Mouse (Mus musculus) lung, embryonic 14.5 days (tissue): Measurements from ENCODE around the gene Znfx1. TPM values are rescaled to one million over a fixed set of nuclear protein-coding genes. Genes with fewer than 3 reads are reported as not detected.

Experiments
- ATAC-seq: fragments of 200-750 bp; cut with Nextera tagmentation; 2 replicates; pipeline ENCODE4 v1.8.0; 2017; ENCODE audit warnings: mild to moderate bottlenecking, moderate TSS enrichment, moderate library complexity; ENCODE audit not compliant: insufficient read depth
- DNase-seq: peaks from one replicate; pipeline ENCODE4 v3.0.0-alpha.2; 2015
- H3K27ac ChIP-seq: fragments of 300-500 bp; sonication (generic); 2 replicates; pipeline ENCODE4 v1.5.1; 2014; ENCODE audit warnings: low read depth, mild to moderate bottlenecking, moderate library complexity
- H3K27me3 ChIP-seq: fragments of 300-500 bp; sonication (generic); 2 replicates; pipeline ENCODE4 v1.6.1; 2014; ENCODE audit warnings: low read length, control low read depth; ENCODE audit not compliant: insufficient read depth
- H3K36me3 ChIP-seq: fragments of 300-500 bp; sonication (generic); 2 replicates; pipeline ENCODE4 v1.6.1; 2014; ENCODE audit warnings: control low read depth; ENCODE audit not compliant: insufficient read depth
- H3K4me1 ChIP-seq: fragments of 300-500 bp; sonication (generic); 2 replicates; pipeline ENCODE4 v1.6.1; 2014; ENCODE audit warnings: antibody characterized with exemption, control low read depth; ENCODE audit not compliant: insufficient read depth
- H3K4me2 ChIP-seq: fragments of 300-500 bp; sonication (generic); 2 replicates; pipeline ENCODE4 v1.6.1; 2014; ENCODE audit warnings: mild to moderate bottlenecking
- H3K4me3 ChIP-seq: fragments of 300-500 bp; sonication (generic); 2 replicates; pipeline ENCODE4 v1.5.1; 2014; ENCODE audit warnings: low read depth, low read length
- H3K9ac ChIP-seq: fragments of 300-500 bp; sonication (generic); 2 replicates; pipeline ENCODE4 v1.6.1; 2014
- H3K9me3 ChIP-seq: fragments of 300-500 bp; sonication (generic); 2 replicates; pipeline ENCODE4 v1.6.1; 2016; ENCODE audit warnings: low read depth, low read length, control low read depth
- CTCF ChIP-seq: IDR thresholded peaks from 2 replicates; pipeline ENCODE4 v1.5.1; 2016; ENCODE audit warnings: antibody characterized with exemption, low read depth
- WGBS: fragments of 180-500 bp; shearing (Covaris S2); extraction: QIAGEN DNeasy Blood & Tissue Kit; methylation state at CpG from one replicate; pipeline ENCODE4 v1.1.7; 2014; 5-methylcytosine and 5-hydroxymethylcytosine counted together
- polyA plus RNA-seq: library from polyadenylated mRNA; unstranded; fragments of >200 nt; fragmentation: Nextera tagmentation; extraction: Ambion mirVana; gene quantifications from 2 replicates; pipeline ENCODE4 v1.2.1, GENCODE M21; 2014

The Znfx1 gene
- polyA plus RNA-seq, 1 experiment from 2014 or later = 7.0 TPM

DNA sequence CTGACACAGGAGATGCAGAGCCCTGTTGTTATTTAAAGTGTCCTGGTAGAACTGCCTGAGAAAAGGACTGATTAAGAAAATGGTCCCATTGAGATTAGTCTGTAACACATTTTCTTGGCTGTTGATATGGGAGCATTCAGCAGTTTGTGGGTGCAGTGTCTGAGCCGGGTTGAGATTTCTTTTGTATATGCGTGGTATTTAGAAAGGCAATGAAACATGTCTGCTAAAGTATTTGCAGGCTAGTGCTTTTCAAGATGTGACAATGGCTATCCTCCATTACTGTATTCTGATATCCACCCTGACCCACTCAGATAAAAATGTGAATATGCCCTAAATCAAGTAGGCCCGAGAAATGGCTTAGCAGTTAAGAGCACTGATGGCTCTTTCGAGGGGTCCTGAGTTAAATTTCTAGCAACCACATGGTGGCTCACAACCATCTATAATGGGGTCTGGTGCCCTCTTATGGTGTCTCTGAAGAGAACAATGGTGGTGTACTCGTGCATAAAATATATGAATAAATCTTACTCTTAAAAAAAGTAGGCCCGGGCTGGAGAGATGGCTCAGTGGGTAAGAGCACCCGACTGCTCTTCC lies 1.2 kb upstream of the Znfx1 start:
- no peaks in the 10 kb centered on the region for H3K9me3 ChIP-seq
- ATAC-seq = no peak
- peak overlapping the region; percentile 96 for H3K27ac ChIP-seq
- H3K36me3 ChIP-seq = peaks cover 33% of the 10 kb centered on the region
- 1% methylated on average over 7 of the region's 7 CpGs for WGBS
- peak overlapping the region; percentile 83 for H3K4me2 ChIP-seq
- no peaks in the 10 kb centered on the region for H3K27me3 ChIP-seq
- peak overlapping the region; percentile 96 for H3K9ac ChIP-seq
- peak overlapping the region; percentile 84 for H3K4me3 ChIP-seq
- peak; percentile 55 for DNase-seq
- H3K4me1 ChIP-seq = 0 out of 2 replicates have a peak, but pooled peaks cover 4% of the 10 kb centered on the region
- TF ChIP-seq CTCF = 0 out of 2 replicates have a peak, but pooled peaks have one; percentile 25

DNA sequence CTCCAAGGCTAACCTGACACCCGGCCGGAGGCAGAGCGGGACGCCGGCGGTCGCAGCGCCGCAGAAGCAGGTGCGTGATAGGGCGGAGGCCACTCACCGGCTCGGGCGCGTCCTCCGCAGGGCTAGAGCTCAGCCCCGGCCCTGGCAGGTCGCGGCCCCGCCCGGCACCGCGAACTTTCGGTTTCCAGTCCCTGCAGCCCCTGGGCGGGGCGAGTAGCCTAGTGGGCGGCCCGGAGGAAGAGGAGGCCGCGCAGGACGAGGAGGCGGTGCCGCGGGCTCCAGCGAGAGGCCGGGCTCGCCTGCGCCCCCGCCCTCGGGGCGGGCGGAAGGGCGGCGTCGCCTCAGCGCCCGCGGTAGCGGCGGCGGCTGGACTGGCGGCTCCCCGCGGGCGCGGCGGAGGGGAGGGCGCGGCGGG lies 311 bp downstream of the Znfx1 start:
- ATAC-seq = peak; percentile 92
- Histone ChIP-seq H3K4me1 (0 out of 2 replicates have a peak, but pooled peaks cover 4% of the 10 kb centered on the region), H3K27ac (peak overlapping the region; percentile 96), H3K27me3 (no peaks in the 10 kb centered on the region), H3K9ac (peak overlapping the region; percentile 96), H3K9me3 (no peaks in the 10 kb centered on the region), H3K4me3 (peak overlapping the region; percentile 84), H3K4me2 (peak overlapping the region; percentile 83), H3K36me3 (peaks cover 37% of the 10 kb centered on the region)
- DNase-seq = peak; percentile 97
- WGBS = under 1% methylated on average over 52 of the region's 60 CpGs
- no peak for TF ChIP-seq CTCF

DNA sequence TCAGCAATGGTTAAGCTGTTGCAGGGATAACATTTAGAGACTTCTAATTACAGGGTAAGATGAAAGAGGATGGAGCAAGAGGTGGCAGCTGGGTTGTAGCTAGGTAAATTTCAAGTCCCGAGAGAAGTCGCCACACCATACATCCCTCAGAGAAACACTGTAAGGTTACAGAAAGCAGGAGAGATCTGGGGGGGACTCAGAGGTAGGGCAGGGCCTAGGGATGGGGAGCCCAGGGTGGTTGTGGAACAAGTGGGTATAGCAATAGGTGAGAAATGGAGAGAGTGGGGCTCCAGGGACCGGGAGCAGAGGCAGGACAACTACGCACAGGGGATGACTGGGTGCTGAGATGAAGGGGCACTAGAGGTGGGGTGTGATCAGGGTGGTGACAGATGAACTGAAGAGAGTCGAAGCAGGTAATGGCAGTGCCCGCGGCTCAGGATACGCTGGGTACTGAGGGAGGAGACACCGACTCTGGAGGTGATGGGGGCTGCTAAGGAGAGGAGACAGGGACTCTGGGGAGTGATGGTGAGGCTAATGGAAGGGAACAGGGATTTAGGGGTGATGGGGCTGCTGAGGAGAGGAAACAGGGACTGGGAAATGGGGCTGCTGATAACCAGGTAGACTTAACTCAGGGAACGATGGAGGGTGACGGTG lies 1.3 kb downstream of the Znfx1 start:
- no peak for ATAC-seq
- peak overlapping the region; percentile 96 for H3K9ac ChIP-seq
- H3K27ac ChIP-seq = no peak overlapping the region
- H3K27me3 ChIP-seq = no peaks in the 10 kb centered on the region
- peak overlapping the region; percentile 84 for H3K4me3 ChIP-seq
- H3K36me3 ChIP-seq = peaks cover 44% of the 10 kb centered on the region
- H3K9me3 ChIP-seq = no peaks in the 10 kb centered on the region
- no peak for TF ChIP-seq CTCF
- H3K4me2 ChIP-seq = peak overlapping the region; percentile 83
- 18% methylated on average over 11 of the region's 11 CpGs for WGBS
- H3K4me1 ChIP-seq = 0 out of 2 replicates have a peak, but pooled peaks cover 4% of the 10 kb centered on the region
- no peak for DNase-seq

DNA sequence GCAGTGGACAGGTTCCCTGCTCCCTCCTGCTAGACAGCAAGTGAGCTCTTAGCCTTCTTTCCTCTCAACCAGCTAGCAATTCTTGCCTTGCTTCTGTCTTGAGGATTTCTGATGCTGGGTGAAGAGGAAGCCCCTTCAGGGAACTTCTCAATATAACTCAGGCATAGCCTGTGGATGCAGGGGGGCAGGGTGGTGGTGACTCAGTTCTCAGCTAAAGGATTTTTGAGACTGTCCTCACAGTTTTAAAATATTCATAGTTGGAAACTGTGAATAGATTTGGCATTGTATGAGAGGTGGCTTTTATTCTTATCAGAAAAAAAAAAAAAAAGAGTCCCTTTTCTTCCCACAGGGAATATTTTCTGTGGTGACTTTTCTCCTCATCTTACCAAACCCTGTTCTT lies 2.1 kb downstream of the Znfx1 start:
- DNase-seq (no peak), ATAC-seq (no peak)
- 0 out of 2 replicates have a peak overlapping the region, but pooled peaks have one; percentile 84 for H3K4me3 ChIP-seq
- no peaks in the 10 kb centered on the region for H3K9me3 ChIP-seq
- peak overlapping the region; percentile 7; the same call in 1 of the 2 replicates for H3K27ac ChIP-seq
- no peak for TF ChIP-seq CTCF
- 0 out of 2 replicates have a peak, but pooled peaks cover 4% of the 10 kb centered on the region for H3K4me1 ChIP-seq
- peaks cover 44% of the 10 kb centered on the region for H3K36me3 ChIP-seq
- H3K27me3 ChIP-seq = no peaks in the 10 kb centered on the region
- H3K9ac ChIP-seq = peak overlapping the region; percentile 96; the same call in 1 of the 2 replicates
- peak overlapping the region; percentile 83 for H3K4me2 ChIP-seq

DNA sequence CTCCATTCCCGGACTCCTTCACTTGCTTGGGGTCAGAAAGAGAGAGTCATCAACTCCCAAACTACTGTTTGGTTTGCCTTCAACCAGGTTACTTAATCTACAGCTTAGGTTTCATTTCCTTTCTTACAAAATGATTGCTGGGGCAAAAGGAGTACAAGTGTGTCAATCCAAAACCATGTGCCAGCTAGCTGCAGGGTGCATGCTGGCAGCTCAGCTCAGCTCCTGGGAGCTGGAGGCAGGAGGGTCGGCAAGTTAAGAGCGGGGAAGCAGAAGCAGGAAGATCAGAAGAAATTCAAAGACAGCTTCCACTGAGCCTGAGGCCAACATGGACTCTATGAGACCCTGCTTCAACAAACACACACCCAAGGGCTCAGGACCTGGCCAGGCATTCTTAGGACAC lies 2.5 kb downstream of the Znfx1 start:
- no peak for TF ChIP-seq CTCF
- H3K27me3 ChIP-seq = no peaks in the 10 kb centered on the region
- H3K27ac ChIP-seq = peak overlapping the region; percentile 7; the same call in 1 of the 2 replicates
- no peak overlapping the region for H3K4me3 ChIP-seq
- no peak for ATAC-seq
- peak overlapping the region; percentile 96; the same call in 1 of the 2 replicates for H3K9ac ChIP-seq
- peak overlapping the region; percentile 83; the same call in 1 of the 2 replicates for H3K4me2 ChIP-seq
- WGBS = 57% methylated on average over 3 of the region's 3 CpGs
- 0 out of 2 replicates have a peak, but pooled peaks cover 4% of the 10 kb centered on the region for H3K4me1 ChIP-seq
- DNase-seq = no peak
- peaks cover 44% of the 10 kb centered on the region for H3K36me3 ChIP-seq
- H3K9me3 ChIP-seq = no peaks in the 10 kb centered on the region

DNA sequence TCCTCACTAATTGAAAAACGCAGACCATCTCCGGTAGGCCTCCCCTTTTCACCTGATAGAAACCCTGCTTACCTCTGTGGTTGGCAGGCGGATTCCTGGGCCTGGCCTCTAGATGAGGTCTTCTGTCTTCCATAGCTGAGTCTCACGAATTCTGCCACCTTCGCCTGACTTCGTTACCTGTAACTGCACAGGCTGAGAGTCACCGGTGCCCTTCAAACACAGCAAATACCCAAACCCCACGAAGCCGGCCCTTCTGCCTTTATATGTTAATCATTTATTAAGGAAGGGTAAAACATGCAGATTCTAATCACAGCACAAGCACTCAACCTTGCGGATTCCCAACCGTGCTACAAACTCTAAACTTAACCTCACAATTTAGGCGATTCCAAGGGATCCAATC lies 2.9 kb downstream of the Znfx1 start:
- H3K36me3 ChIP-seq = peaks cover 44% of the 10 kb centered on the region
- H3K4me3 ChIP-seq = no peak overlapping the region
- H3K9ac ChIP-seq = no peak overlapping the region

DNA sequence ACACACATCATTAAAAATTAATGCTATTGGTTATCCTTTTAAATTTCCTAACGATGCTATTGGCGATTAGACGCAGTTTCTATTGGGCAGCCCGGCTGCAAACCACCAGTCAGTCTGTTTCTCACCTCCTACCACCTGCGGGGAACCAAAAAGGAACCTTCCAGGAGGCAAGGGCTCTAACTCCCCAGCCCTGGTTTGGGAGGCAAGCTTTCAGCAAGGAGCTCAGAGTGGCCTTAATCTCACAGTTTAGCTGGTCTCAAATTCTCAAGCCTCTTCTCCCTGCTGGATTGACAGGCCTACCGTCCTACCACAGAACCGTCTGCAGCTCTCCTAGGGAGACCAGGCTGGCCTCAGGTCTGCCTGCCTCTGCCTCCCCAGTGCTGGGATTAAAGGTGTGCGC lies 3.3 kb downstream of the Znfx1 start:
- no peaks in the 10 kb centered on the region for H3K27me3 ChIP-seq
- no peak overlapping the region for H3K9ac ChIP-seq
- no peak for ATAC-seq
- H3K27ac ChIP-seq = no peak overlapping the region
- H3K36me3 ChIP-seq = peaks cover 44% of the 10 kb centered on the region
- no peaks in the 10 kb centered on the region for H3K4me1 ChIP-seq
- no peaks in the 10 kb centered on the region for H3K9me3 ChIP-seq
- 51% methylated on average over 8 of the region's 8 CpGs for WGBS
- H3K4me2 ChIP-seq = no peak overlapping the region; the same call in 1 of the 2 replicates
- no peak for DNase-seq
- no peak for TF ChIP-seq CTCF
- H3K4me3 ChIP-seq = no peak overlapping the region

More for the DNA sequence above, 2.9 kb downstream of the Znfx1 start:
- TF ChIP-seq CTCF = no peak
- WGBS = 57% methylated on average over 12 of the region's 12 CpGs
- H3K27ac ChIP-seq = no peak overlapping the region
- ATAC-seq = no peak
- H3K9me3 ChIP-seq = no peaks in the 10 kb centered on the region
- peak overlapping the region; percentile 12; the same call in 1 of the 2 replicates for H3K4me2 ChIP-seq
- DNase-seq = no peak
- H3K27me3 ChIP-seq = no peaks in the 10 kb centered on the region
- H3K4me1 ChIP-seq = 0 out of 2 replicates have a peak, but pooled peaks cover 4% of the 10 kb centered on the region
